Mouse (Mus musculus): ENCODE results near the gene Cdk5rap3. TPM values are rescaled to one million over a fixed set of nuclear protein-coding genes. Genes with fewer than 3 reads are reported as not detected.

Cdk5rap3 gene
- 100 to 1,000 TPM in 1 of 2 experiments, 10 to 100 TPM in 1; 82.3 to 119 TPM for polyA plus RNA-seq (2017; shearing (Covaris generic))

GRCm38 (mm10) chr11:96916044-96916884 lies at the start of gene Cdk5rap3:
Gene Cdk5rap3 (minus strand): TSS chr11:96916496.
- ATAC-seq = peak; percentile 99

GRCm38 (mm10) chr11:96963580-96963979 lies 47.3 kb upstream of the Cdk5rap3 start:
- ATAC-seq = no peak

GRCm38 (mm10) chr11:96957061-96957805 lies 40.9 kb upstream of the Cdk5rap3 start:
- no peak for ATAC-seq

GRCm38 (mm10) chr11:96956009-96956724 lies 39.9 kb upstream of the Cdk5rap3 start:
- ATAC-seq = no peak

- ATAC-seq = no peak
Observed at GRCm38 (mm10) chr11:96955094-96955493, 38.8 kb upstream of the Cdk5rap3 start.

GRCm38 (mm10) chr11:96952896-96953295 lies 36.6 kb upstream of the Cdk5rap3 start:
- ATAC-seq = no peak

GRCm38 (mm10) chr11:96952426-96952825 lies 36.1 kb upstream of the Cdk5rap3 start:
- ATAC-seq = no peak

GRCm38 (mm10) chr11:96950767-96951166 lies 34.5 kb upstream of the Cdk5rap3 start:
- ATAC-seq = no peak

- ATAC-seq = no peak
Observed at GRCm38 (mm10) chr11:96947849-96948248, 31.6 kb upstream of the Cdk5rap3 start.

GRCm38 (mm10) chr11:96946498-96946897 lies 30.2 kb upstream of the Cdk5rap3 start:
- no peak for ATAC-seq

- ATAC-seq = peak; percentile 16
Observed at GRCm38 (mm10) chr11:96944844-96945580, 28.7 kb upstream of the Cdk5rap3 start.

- peak; percentile 97 for ATAC-seq
Observed at GRCm38 (mm10) chr11:96943746-96944304, 27.5 kb upstream of the Cdk5rap3 start, which contains the start of gene Pnpo. Gene Pnpo (minus strand): TSS chr11:96943986.

- ATAC-seq = no peak
Observed at GRCm38 (mm10) chr11:96941989-96942590, 25.8 kb upstream of the Cdk5rap3 start.

- no peak for ATAC-seq
Observed at GRCm38 (mm10) chr11:96940578-96941465, 24.5 kb upstream of the Cdk5rap3 start.

- ATAC-seq = no peak
Observed at GRCm38 (mm10) chr11:96938426-96938800, 22.1 kb upstream of the Cdk5rap3 start.

- no peak for ATAC-seq
Observed at GRCm38 (mm10) chr11:96937549-96938425, 21.5 kb upstream of the Cdk5rap3 start.

- no peak for ATAC-seq
Observed at GRCm38 (mm10) chr11:96935872-96936650, 19.8 kb upstream of the Cdk5rap3 start.

GRCm38 (mm10) chr11:96934921-96935356 lies 18.6 kb upstream of the Cdk5rap3 start:
- peak; percentile 74 for ATAC-seq
